Mouse (Mus musculus): ENCODE results near the gene Gm20920.
"Not testable (repeated sequence)": the region's sequence is repeated elsewhere in the genome, so short reads cannot be mapped to it uniquely, and the experiment has no call there.

Gene Gm20920

DNA sequence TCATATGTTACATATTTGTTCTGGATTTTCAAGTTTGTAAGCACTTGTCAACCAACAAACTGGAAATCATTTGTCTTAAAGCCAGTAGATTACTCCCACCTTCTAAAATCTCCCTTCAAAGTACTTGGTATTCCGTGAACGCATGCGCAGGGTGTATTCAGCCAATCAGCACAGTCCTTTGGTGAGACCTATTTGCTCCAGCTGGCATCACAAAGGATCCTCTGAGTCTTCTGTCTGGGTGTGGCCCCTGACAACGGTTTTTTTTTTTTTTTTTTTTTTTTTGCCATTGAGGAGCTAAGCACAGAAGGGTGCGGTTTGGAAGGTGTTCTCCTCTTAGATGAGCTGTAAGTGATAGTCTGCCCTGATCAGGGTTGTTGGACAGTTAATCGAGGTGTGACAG is at the start of gene Gm20920:
TSS of gene Gm20920 (plus strand) at position 301 of the 400 bp plus-strand sequence.
- DNase-seq (ENCODE audit: low read depth, low spot score), result not testable (repeated sequence)

Measured in CD4-positive helper T cell, adult 2 months (primary cell).